Mouse (Mus musculus) left cerebral cortex, adult 9 months (tissue): ENCODE data around the gene Ube2f.

Experiments used
- DNase-seq, 2 experiments: peaks; one replicate each; pipeline ENCODE4 v3.0.0; 2022; ENCODE audit warnings: low spot score in 2 of 2

The Ube2f gene

DNA sequence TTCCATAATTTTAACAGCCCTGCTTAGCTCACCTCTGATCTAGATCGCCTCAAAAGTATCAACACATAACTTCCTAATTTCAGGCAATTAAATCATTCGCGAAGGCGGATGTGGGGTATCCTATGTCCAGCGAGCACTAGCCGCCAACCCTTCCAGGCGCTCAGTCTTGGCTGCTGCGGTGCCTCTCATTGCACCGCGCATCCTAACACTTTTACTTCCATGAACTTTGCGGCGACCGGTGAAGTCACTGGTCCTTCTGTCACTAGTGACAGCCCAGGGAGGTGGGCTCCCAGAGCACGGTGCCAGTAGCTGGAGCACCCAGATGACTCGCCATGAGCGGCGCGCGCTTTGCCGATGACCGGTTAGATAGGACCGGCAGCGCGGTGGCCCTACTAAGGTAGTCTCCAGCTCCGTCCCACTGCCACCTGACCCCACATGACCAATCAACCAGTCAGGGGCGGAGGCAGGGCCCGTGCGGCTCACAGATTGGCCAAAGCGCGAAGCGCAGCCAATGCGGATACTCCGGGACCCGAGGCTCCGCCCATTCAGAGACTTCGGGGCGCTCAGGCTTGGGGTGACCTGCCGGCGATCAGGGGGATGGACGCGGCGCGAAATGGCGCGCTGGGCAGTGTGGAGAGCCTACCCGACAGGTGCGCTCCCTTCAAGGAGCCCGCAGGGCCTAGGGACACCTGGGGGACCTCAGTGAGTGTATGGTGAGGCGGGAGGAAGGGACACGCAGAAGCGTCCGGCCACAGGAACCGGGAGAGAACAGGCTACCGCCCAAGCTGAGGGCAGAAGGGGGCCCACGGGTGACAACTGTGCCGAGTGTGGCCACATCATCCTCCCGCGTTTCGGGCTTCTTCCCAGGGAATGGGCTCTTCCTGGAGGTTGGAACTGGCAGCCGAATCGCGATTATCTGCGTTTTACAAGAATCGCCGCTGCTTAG, 48.0 kb downstream of the Ube2f start, which contains the start of gene Scly:
Gene Scly, plus strand, starts transcription at position 540 of the 946 bp plus-strand sequence.
- DNase-seq: peak; percentile 87 to 96

DNA sequence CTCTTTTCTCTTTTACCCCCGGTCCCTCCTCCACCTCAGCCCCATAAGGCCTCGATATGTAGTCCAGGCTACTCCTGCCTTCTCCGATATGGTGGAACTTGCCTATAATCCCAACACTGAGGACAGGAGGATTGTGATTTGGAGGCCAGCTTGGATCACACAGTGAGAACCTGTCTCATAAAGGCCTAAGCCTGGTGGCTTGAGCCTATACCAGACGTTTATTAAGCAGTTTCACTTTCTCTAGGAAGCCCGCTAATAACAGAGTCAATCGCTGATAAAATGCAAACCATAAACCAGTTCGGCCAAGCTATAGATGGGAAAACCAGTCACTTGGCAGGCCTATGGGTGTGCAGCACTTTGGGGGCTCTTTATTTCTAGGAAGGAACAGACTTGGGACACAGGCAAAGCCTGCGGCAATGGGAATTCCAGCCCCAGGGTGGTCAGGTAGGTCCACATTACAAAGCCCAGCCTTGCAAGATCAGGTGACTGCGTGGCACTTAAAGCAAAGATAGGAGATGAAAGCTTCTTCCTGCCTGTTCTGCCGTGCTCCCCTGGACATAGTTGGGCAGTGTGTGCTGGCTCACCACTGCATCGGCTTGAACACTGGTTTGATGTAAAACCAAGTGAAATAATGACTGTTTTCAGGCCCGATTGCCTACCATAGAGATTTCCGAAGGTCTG, 49.1 kb downstream of the Ube2f start:
- no peak for DNase-seq

DNA sequence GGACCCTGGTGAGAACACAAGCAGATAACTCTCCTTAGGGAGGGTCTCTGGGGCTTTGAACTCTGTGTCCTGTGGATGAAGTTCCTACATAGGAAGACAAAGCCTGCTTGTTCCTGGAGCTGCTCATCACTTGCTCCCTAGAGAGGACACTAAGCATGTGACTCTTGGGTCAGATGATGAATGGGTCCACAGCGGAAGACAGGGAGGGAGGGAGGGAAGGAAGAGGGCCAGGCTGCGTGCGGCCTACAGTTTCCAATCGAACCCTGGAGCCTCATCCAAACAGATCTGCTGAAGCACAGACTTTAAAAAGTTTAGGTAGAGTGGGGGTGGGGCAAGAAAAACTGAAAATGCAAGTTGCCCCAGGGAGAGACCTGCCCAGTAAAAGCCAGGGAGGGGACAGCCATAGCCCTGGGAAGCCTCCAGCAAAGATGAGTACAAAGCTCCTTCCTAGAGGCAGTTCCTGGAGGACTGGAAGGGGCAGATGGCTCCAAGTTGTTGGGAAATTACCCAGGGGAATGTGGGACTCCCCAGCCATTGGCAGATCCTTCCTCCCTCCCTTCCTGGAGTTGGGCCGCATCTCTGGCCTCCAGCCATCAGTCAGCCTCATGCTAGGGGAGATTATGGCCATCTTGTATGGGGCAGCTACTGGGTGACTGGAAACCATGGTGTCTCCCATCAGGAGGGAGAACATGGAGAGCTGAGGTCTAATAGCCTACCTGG, 49.8 kb downstream of the Ube2f start:
- DNase-seq: no peak

- no peak for DNase-seq
These were observed 51.3 kb downstream of the Ube2f start for GRCm38 (mm10) chr1:91301206-91301920.

DNA sequence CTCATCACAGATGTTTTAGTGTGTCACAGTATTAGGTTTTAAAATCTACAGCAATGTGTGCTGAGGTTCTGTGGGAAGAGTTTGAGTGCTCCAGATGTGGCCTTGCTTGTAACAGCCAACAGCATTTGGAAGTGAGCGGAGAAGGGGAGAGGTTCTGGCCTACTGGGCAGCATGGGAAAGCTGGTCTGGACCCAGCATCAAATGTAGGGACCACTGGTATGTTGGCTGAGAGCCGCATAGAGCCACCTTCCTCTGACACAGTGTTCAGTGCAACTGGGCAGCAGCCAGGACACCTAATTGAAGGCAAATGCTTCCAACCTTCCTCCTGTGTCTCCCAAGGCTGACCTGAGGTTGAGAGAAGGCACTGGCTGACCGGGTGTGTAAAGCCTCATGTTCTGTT, 51.9 kb downstream of the Ube2f start:
- no peak for DNase-seq

- no peak for DNase-seq
These were observed 54.5 kb downstream of the Ube2f start for GRCm38 (mm10) chr1:91304621-91305020.

DNA sequence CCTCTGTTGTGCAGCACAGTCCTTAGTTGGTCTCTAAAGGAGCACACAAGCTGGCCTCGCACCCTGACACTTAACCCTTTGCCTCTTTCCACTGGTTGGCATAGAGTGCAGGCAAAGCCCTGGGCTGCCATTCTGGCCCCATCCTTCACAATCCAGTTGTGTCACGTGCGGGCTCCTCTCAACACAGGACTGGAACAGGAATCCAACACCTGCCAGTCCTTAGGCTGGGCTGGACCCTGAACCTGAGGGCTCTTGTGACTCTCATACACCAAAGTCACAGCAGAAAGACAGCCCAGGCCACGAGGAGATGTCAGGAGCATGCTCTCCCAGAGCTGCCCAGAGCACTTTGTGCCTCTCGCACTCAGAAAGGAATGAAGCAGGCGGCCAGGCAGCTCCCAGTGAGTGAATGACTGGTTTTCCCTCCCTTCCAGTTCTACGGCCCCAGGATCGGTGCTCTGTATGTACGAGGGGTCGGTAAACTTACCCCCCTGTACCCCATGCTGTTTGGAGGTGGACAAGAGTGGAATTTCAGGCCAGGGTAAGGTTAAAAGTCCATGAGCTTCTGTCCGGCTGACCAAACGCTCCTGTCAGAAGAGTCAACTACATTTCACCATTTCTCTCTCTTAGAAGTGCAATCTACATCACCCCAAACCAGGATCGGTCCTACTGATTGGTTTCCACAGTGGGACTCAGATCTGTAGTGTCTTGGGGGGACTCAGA, 59.4 kb downstream of the Ube2f start:
- DNase-seq: no peak

- DNase-seq: no peak
These were observed 62.2 kb downstream of the Ube2f start for GRCm38 (mm10) chr1:91312273-91312672.

- no peak for DNase-seq
These were observed 63.1 kb downstream of the Ube2f start for GRCm38 (mm10) chr1:91313251-91313650.

DNA sequence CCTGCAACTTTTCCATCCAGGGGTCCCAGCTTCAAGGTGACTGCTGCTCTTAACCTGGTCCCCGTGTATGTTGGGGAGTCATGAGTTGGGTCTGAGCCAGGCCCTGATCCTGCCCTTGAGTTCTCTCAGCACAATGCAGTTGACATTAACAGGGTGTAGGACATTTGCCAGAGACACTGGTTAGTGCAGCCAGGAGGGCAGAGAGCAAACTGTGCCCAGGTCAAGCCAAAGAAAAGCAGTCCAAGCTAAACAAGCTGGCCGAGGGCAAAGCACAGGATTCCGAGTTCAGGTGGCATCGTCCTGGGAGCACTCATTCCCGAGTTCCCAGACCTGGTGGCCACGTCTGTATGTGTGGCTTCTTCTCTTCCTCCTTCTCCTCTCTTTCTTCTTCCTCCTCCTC, 67.6 kb downstream of the Ube2f start:
- no peak for DNase-seq

DNA sequence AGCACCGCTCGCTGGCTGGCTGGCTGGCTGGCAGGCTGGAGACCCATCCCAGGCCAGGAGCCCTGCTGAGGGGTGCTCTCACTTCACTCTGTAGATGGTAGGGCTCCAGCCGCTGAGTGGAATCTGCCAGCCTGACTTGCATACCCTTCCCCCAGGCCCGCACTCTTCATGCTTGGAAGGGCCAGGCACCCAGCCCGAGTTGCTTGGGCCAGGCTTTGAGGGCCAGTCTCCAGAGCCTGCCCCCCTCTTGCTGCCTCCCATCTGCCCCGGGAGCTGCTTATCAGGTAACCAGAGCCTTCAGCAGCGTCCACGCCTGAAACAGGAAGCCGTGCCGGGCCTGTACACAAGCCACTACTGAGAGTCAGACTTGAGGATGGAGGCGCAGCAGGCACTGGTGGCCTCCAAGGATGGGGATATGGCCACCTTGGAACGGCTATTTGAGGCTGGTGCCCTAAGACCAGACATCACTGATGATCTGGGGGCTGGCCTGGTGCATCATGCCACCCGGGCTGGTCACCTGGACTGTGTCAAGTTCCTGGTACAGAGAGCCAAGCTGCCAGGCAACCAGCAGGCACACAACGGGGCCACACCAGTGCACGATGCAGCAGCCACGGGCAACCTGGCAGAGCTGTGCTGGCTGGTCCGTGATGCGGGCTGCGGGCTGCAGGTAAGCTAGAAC, 71.8 kb downstream of the Ube2f start, which contains the start of gene Espnl:
Gene Espnl, plus strand, starts transcription at position 316 of the 679 bp plus-strand sequence.
- no peak for DNase-seq

GRCm38 (mm10) chr1:91324646-91325045, 74.5 kb downstream of the Ube2f start:
- no peak for DNase-seq

DNA sequence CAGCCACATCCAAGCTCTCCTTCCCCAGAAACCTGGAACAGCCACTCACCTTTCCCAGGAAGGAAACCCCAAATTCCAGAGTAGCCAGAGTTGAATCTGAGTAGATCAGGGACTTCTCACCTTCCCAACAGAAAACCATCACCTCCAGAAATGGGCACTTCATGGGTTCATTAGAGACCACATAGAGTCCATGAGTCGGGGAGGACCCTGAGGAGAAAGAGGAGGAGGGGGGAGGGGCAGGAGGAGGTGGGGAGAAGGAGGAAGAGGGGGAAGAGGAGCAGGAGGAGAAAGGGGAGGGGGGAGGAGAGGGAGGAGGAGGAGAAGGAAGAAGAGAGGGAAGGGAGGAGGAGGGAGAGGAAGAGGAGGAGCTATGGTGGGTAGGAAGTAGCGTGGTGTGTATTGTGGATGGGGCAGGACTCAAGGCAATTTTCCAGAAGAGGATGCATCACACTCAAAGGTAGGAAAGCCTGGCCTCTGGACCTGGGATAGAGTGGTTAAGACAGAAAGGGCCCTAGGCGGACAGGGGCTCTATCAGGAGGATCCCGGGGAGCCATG, 75.5 kb downstream of the Ube2f start:
- no peak for DNase-seq

- DNase-seq: peak; percentile 23 to 51
These were observed 82.0 kb downstream of the Ube2f start for GRCm38 (mm10) chr1:91332102-91332501.

DNA sequence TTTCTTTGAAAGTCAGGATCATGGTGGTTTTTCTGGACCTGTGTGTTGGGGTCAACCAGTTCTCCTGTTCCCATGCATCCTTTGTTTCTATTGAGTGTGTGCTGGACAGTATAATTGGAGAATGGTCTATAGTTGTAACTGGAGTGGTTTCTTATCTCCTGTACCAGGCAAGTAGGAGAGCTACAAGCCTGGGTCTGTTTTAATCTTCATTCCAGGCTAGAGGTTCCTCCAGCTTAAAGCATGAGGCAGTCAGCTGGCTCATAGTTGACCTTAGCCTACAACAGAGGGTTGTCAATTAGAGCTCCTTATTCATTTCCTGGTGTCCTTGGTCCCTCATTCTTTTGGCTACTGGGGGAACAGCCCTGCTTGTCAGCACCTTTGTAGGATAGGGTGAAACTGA, 83.5 kb downstream of the Ube2f start:
- no peak for DNase-seq

- DNase-seq: no peak
These were observed 87.3 kb downstream of the Ube2f start for GRCm38 (mm10) chr1:91337355-91337754.
